Mouse (Mus musculus): Measurements from ENCODE around the gene Mras. TPM values are rescaled to one million over a fixed set of nuclear protein-coding genes. Genes with fewer than 3 reads are reported as not detected.
A peak's percentile ranks its signal among the peaks of the same experiment; 100 is the strongest.

Gene Mras
- total RNA-seq, 2 experiments from 2014 or later, result 4.0 to 5.1 TPM

DNA sequence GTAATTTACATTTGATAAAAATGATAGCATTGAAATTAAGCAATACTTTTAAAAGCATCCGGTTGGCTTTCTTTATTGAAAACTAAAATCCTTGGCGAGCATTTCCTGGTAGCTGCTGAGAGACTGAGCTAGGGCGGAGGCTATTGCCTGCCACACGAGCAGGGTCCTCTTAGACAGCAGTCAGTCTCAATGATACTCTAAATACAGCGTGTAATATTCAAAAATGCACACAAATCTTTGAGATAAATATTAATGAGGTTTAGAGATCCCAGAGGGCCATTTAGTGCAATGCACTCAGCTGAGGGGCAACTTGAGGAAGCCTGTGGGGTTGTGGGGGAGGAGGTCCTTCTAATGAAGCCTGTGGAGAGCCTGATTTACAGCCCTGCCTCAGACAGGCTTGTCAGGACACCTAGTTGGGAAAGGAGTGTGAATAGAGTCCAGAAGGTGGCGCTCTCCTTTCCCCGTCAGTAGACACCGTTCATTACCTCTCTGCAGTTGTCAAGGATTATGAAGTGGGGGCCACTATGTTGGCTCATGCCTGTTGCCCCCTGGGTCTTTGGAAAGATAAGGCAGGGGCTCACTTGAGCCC lies 7.5 kb upstream of the Mras start:
- DNase-seq, result no peak
- intact Hi-C loops (cut with DNase I), result loop anchor here (10.0 kb wide), 1 partner anchor 200 kb away; the partner anchor contains the start of gene Cep70

DNA sequence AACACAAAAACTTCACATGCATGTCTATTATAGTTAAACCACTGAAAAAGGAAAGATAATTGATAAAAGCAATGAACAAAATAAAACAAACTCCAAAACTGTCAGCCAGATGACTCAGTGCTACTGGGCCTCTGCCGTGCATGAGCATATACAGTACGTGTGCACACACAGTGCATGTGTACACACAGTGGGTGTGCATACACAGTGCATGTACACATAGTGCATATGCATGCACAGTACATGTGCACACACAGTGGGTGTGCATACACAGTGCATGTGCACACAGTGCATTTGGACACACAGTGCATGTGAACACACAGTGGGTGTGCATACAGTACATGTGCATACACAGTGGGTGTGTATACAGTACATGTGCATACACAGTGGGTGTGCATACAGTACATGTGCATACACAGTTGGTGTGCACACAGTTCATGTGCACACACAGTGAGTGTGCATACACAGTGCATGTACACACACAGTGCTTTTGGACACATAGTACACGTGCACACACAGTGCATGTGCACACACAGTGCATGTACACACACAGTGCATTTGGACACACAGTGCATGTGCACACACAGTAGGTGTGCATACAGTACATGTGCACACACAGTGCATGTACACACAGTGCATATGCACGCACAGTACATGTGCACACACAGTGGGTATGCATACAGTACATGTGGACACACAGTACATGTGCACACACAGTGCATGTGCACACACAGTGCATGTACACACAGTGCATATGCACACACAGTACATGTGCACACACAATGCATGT lies 4.7 kb upstream of the Mras start:
- intact Hi-C loops (cut with DNase I), result loop anchor here (10.0 kb wide), 1 partner anchor 197 kb away; the partner anchor contains the start of gene Cep70
- DNase-seq, result no peak

DNA sequence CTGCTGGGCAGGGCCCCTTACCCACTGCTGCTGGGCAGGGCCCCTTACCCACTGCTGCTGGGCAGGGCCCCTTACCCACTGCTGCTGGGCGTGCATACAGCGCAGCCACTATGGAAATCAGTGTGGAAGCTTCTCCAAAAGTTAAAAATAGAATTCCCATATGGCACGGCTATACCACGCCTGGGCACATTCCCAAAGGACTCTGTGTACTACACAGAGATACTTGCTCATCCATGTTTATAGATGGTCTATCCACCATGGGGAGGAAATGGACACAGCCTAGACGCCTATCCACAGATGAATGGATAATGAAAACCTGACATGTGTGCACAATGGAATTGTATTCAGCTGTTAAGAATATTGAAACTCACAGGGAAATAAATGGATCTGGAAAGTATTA lies 3.8 kb upstream of the Mras start:
- intact Hi-C loops (cut with DNase I), result loop anchor here (10.0 kb wide), 1 partner anchor 196 kb away; the partner anchor contains the start of gene Cep70
- DNase-seq, result no peak

DNA sequence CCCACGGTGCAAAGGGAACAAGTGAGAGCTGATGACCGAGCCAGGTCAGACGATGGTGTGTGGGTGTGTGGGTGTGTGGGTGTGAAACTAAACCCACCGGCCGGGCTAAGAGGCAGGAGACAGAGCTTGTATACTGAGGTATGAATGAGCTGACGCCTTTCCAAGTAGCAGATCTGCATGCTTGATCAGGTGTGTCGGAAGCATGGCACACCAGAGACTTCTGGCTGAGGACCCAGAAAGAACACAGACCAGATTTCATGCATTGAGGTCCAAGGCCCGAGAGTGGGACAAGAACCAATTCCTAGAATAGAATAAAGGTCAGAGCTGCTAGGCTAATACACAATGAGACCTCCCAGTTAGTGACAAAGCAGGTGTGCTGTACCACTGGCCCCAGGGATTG lies 1.9 kb upstream of the Mras start:
- no peak for DNase-seq

DNA sequence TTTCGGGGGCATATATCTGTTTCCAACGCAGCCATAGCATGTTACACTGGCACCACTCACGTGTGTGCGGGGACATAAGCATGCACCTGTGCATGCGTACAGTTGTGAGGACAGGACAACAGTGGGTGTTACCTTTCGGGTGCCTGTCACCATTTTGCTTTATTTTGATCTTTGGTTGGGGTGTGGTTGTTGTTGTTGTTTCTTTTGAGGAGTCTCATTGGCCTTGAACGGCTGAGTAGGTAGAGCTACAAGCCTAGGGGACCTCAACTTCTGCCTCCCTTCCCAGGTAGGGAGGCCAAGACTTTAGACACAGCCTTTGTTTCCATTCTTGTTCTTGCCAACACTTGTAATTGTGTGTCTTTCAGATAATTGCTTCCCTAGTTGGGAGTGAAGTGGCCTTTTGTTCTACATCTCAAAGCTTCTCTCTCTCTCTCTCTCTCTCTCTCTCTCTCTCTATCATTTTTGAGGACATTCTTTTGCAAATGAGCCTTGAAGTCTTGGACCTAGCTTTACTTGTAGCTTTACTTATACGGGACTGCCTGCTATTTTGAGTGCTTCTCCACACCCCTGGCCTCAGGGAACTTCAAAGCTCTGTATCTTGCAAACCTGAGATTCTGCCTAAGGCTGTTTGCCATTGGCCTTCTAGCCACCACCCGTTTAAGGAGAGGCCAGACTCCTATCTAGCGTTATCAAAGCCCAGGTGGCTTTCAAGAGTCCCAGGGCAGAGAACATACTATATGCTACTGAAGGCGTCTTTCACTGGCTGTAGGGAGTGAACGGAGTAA lies 792 bp upstream of the Mras start:
- DNase-seq, result no peak
- intact Hi-C loops (cut with DNase I), result loop anchor here (5.0 kb wide), 1 partner anchor 36 kb away; no protein-coding TSS in a partner anchor

More for the DNA sequence above, 1.9 kb upstream of the Mras start:
- intact Hi-C loops (cut with DNase I), result loop anchor here (5.0 kb wide), 1 partner anchor 37 kb away; no protein-coding TSS in a partner anchor

DNA sequence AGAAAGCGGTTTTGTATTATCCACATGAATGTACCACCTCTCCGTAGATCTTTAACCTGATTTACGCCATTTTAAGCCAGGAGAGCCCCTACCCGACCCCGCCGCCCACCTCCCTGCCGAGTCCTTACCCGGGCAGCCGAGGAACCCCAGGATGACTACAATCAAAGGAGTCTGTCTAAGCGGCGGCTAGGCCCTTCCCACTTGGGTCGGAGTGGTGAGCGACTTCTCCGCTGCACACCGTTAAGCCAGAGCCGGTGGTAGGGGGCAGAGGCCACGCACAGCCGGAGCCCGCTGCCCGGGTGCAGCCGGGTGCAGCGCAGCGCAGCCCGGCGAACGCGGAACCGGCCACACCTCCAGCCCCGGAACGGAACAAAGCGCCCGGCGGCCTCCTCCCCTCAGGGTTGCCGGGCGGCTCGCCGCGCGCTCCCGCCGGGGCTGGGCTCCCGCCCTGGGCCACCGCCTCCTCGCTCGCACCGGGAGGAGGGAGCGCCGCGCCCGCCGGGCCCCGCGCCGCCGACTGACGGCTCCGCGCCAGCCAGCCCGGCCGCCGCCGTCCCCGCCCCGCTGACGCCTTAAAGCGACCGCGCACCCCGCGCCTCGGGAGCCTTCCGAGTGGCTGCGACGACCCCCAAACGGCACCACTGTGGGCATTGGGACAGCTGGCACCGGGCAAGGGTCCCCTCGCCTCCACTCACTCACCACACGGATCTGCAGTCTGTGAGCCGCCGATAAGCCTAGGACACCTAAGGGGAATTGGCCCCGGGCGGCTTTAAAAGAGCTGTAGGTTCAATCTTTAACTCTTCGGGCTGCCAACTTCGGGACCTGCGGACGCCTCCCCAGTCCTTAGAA lies 775 bp downstream of the Mras start:
- DNase-seq, result peak; percentile 78 to 80
- intact Hi-C loops (cut with DNase I), result loop anchor here (5.0 kb wide), 1 partner anchor 34 kb away; no protein-coding TSS in a partner anchor

DNA sequence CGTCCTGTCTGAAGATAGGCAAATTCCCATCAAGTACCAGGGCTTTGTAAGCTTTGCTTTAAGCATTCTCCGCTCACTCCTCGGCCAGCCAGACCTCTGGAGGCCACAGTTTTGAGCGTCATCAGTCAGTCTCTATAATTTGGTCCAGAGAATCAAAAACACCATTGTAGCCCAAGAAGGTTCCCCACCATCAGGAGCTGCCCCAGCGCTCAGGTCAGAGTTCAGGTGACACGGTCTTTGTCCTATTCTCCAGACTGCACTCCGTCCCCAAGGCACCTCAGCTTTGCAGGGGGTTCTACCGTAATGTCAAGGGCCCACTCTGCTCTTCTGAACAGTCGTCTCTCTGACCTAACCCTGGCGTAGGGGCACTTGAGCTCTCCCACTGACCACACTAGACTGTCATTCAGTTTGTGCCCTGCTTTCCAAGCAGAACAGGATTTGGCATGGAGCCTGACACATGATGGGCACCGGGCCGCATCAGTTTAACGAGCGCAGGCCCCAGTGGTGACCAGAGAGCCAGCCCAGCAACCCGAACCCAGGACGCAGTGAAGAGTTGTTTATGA lies 1.5 kb downstream of the Mras start:
- DNase-seq, result peak in 1 of 2 experiments; percentile 44
- intact Hi-C loops (cut with DNase I), result loop anchor here (5.0 kb wide), 1 partner anchor 33 kb away; no protein-coding TSS in a partner anchor

DNA sequence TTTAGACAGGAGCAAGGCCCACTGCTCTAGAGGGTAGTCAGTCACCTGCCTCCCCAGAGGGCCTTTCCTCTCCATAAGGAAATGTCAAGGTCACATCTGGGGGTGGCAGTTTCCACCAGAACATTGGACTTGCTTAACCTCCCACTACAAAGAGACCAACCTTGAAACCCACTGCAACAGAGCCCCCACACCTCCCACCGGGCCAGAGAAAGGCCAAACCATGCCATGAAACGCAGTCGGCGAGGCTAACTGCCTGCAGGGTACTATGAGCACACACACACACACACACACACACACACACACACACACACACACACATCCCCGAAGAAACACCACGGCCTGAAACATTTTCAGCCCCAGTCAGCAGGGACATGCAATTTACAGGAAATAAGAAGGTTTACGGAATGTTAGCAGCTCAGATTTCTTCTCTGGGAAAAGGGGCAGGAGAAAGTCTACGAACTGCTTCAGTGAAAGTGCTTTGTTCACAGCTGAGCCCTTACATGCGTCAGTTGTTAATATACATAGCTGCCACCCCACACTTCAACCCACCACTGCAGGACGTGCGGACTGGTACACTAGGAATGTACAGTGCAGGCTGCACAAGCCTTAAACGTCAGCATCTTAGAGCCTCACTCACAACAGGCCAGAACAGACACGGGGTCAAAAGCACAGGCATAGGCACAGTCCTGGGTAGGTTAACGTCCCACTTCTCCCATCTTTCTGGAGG lies 2.1 kb downstream of the Mras start:
- DNase-seq, result no peak
- intact Hi-C loops (cut with DNase I), result loop anchor here (5.0 kb wide), 1 partner anchor 33 kb away; no protein-coding TSS in a partner anchor

DNA sequence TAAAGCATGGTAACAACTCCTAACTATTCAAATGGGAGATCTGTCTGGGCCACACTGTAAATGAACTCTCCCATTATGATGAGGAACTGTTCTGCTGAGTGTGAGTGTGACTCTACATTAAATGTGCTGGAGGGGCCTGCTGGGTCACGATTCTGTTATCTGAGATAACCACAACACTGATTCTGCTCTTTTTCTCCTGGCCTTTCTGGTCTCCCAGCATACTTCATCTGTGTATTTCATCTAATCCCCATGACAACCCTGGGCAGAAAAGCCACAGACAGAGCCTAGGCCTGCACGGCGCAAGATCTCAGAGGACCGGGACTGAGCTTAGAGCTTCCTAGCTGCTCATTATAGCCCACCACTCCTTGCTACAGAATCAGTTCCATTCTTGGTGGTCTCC lies 4.7 kb downstream of the Mras start:
- intact Hi-C loops (cut with DNase I), result no loop called here

DNA sequence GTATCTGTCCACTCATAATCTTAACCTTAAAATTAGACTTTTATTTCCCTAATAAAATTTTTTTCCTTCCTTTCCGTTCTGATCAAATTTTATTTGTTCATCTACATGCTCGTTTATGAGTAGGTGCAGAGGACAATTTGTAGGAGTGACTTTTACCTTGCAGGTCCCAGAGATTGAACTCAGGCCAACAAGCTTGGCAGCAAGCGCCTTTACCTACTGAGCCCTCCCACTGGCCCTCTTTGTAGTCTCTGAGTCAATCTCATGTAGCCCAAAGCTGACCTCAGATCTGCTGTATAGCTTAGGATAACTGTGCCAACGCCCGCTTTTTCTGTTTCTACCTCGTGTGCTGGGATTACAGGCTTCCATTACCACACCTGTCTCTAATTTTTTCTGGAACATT lies 5.2 kb downstream of the Mras start:
- no peak for DNase-seq
- intact Hi-C loops (cut with DNase I), result no loop called here

More for the DNA sequence above, 4.7 kb downstream of the Mras start:
- no peak for DNase-seq

DNA sequence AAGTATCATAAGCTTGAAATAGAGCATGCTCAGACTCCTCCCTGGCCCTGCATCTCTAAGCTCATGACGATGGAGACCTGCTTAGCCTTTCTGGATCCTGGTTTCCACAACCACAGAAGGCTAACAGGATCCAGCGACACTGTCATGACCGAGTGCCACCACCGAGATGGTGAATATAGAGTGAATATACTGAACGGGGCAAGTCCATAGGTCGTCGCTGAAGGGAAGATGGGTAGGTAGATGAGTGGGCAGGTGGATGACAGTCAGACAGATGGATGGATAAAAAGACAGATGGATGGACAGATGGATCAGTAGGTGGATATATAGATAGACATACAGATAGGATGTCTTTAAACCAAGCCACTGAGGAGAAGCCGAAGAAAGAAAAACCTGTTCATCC lies 5.8 kb downstream of the Mras start:
- no peak for DNase-seq
- intact Hi-C loops (cut with DNase I), result no loop called here

DNA sequence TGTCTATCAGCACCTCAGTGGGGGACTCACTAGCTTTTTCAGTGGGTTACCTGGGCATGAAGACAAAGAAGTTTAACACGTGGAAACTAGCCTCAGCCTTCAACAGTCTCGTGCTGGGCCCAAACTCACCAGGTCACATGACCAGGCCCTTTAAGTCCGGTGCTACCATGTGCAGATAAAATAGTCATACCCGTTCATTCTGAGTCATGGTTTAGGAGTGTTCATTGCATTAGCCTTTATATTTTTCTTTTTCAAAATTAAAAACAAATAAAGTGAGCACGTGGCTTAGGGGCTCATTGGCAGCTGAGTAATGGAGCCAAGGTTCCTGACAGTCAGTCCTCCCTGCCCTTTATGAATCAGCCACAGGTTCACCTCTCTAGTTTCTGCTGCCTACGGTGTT lies 6.4 kb downstream of the Mras start:
- no peak for DNase-seq
- intact Hi-C loops (cut with DNase I), result no loop called here

DNA sequence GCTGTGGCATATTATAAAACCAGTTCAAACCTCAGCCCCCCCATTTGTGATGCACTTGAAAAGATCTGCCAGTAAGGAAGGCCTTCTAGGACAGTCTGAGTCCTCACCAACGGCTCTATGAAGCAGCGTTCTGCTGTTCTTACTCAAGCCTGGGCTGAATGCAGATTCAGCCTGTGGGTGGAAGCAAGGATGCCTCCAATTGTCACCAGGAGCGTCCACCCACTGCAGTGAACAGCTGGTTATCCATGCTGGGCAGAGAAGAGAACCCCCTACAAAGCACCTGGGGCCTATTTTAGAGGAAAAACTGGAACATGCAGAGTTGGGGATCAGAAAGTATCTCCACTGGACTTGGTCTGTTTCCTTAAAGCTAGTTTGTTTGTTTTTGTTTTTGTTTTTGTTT lies 7.3 kb downstream of the Mras start:
- intact Hi-C loops (cut with DNase I), result no loop called here
- no peak for DNase-seq

DNA sequence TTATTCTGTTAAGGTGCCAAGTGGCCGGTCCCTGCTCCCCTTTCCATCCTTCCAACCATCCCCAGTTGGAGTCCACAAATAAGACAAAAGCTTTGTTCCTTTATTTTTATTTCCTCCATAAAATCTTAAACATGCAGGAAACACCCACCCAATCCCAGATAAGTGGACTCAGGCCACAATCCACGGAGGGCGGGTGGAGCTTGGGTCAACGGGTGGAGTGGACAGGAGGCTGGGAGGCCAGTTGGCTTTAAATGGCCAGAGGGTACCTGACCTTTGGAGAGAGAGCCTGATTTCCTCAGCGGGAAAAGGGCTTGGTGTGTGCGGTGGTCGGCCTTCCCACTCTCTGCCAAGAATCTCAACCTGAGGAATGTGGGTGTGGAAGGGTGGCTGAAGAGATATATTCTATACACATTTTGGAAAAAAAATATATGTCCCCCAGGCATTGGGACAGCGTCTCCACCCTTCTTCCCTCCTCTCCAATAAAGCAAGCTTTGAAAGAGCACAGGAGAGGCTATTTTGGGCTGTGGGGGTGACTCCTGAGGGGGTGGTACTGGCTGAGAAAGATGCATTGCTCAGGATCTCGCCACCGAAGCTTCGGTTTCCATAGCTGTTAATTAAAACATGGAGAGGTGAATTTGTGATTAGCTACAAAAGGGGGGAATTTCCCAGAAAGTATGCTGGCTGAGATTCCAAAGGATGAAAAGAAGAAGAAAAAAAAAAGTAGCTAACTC lies 8.4 kb downstream of the Mras start:
- intact Hi-C loops (cut with DNase I), result no loop called here
- no peak for DNase-seq

DNA sequence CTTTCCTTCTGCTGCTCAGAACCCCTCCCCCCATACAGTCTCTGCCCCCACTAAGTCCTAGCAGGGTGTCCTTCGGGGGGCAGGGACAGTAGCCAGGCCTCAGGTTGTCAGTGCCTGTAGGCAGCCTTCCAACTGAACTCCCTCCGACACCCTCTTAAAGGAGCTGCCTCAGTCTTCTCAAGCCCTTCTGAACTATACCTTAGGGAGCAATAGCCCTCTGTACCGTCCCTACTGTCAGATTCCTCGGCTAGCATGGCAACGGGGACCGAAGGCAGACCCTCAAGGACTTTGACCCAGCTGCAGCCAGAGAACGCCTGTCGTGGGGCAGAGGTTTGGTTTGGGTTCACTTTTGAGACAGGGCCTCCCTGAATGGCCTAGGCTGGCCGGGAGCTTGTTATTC lies 11.9 kb downstream of the Mras start:
- intact Hi-C loops (cut with DNase I), result no loop called here
- DNase-seq, result no peak

DNA sequence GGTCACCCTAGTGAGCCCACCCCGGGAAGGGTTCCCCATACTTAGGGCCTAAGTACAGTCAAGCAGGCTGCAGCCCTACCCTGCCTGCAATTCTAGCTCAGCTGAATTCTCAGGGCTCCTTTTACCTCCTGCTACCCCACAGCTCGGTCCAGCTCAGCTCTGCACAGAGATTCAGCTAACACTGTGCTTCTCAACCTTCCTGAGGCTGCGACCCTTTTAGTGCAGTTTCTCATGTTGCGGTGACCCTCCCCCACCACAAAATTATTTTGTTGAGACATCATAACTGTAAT lies 12.7 kb downstream of the Mras start:
- intact Hi-C loops (cut with DNase I), result no loop called here
- no peak for DNase-seq

DNA sequence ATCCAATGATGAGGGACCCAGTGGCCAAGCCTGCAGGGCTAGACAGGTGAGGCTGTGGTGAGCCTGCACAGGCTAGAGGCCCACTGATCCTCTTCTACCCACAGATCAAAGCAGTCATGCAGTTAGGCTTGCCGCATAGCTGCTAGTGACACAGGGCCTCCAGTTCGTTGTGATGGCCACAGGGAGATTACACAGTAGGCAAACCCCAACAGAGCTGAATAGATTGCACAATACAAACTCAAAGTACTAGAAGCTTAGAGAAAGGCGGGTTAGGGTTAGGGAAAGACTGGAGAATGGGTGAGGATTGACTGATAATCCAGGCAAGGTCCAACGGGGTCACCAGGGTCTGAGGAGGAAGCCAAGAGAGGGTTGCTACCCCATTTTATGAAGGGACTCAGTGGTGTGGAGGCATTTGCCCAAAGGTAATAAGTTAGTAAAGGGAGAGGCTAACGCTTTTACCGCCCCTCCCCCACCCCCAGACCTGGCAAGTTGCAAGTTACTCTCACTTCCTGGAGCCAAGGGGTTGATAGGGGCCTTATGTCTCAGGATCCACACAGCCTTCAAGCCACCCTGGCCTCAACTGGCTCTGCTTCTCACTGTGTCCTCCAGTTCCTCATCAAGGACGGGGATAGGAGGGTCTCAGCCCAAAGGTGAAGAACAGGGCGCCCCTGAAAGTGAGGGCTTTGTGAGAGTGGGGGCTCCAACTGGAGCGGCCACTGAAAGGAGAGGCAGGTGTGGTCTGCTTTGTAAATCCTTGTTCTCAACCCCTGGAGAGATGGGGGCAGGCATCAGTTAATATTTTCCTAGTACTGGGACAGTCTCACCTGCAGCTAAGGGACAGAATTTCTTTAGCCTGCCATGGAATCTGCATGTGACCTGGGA lies 13.2 kb downstream of the Mras start:
- no peak for DNase-seq
- intact Hi-C loops (cut with DNase I), result no loop called here

DNA sequence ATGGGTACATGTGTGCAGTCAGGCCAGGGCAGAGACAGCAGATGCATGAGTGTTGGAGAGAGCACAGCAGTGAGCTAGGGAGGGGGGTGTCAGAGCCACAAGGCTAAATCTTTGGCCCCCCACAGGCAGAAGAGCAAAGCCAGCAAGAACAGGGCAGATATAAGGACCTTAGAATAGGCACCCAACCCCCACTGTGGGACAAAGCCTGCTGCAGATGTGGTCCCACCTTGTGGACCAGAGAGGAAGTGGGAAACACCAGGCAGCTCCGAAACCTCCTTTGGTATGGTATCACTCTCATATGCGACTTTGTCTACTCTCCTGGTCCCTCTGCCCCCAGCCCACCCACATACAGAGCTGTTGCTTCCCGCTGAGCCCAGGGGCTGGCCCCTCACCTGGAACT lies 15.3 kb downstream of the Mras start:
- DNase-seq, result no peak
- intact Hi-C loops (cut with DNase I), result no loop called here

All from gastrocnemius, postnatal 36 days (tissue).